Mouse (Mus musculus) heart, adult 2 months (tissue): ENCODE data around the gene Vwa8. TPM values are rescaled to one million over a fixed set of nuclear protein-coding genes. Genes with fewer than 3 reads are reported as not detected.

Experiments
- DNase-seq, 2 experiments: peaks; one replicate each; pipeline ENCODE4 v3.0.0; 2021
- H3K27ac ChIP-seq: fragments of 200-600 bp; 2 replicates; pipeline ENCODE4 v1.8.1; 2022
- H3K27me3 ChIP-seq: fragments of 200-500 bp; 2 replicates; pipeline ENCODE4 v1.6.1; 2012; ENCODE audit warnings: mild to moderate bottlenecking, low read length, inconsistent platforms, mixed read lengths; ENCODE audit not compliant: control insufficient read depth, insufficient read depth
- H3K36me3 ChIP-seq: fragments of 200-500 bp; 2 replicates; pipeline ENCODE4 v1.6.1; 2012; ENCODE audit warnings: low read length, inconsistent platforms; ENCODE audit not compliant: control insufficient read depth, insufficient read depth
- H3K4me1 ChIP-seq: fragments of 200-500 bp; 2 replicates; pipeline ENCODE4 v1.6.1; 2011; ENCODE audit warnings: low read length; ENCODE audit not compliant: control insufficient read depth, insufficient read depth
- H3K4me3 ChIP-seq: fragments of 200-600 bp; 2 replicates; pipeline ENCODE4 v1.8.1; 2022
- H3K79me2 ChIP-seq: fragments of 200-500 bp; replicated peaks from 2 replicates; pipeline ENCODE4 v1.6.1; 2012; ENCODE audit warnings: mild to moderate bottlenecking, inconsistent platforms, low read length, moderate library complexity, mixed read lengths; ENCODE audit not compliant: control insufficient read depth, insufficient read depth
- H3K9ac ChIP-seq: fragments of 200-500 bp; 2 replicates; pipeline ENCODE4 v1.6.1; 2012; ENCODE audit warnings: low read depth, mild to moderate bottlenecking, control low read depth, inconsistent platforms, low read length, mixed read lengths
- CTCF ChIP-seq: fragments of 200-600 bp; IDR thresholded peaks from 2 replicates; pipeline ENCODE4 v1.8.1; 2022; ENCODE audit warnings: antibody characterized with exemption, mild to moderate bottlenecking, moderate library complexity
- EP300 ChIP-seq: fragments of 200-500 bp; IDR thresholded peaks from 2 replicates; pipeline ENCODE4 v1.6.1; 2011; ENCODE audit warnings: low read depth, low read length, control low read depth; ENCODE audit not compliant: insufficient read depth
- POLR2A ChIP-seq: fragments of 200-500 bp; IDR thresholded peaks from 2 replicates; pipeline ENCODE4 v1.6.1; 2011; ENCODE audit warnings: mild to moderate bottlenecking, low read depth, low read length, control low read depth; ENCODE audit not compliant: insufficient read depth
- WGBS: fragments of 180-500 bp; shearing (Covaris S2); methylation state at CpG from one replicate; pipeline ENCODE4 v1.1.7; 2018; 5-methylcytosine and 5-hydroxymethylcytosine counted together
- intact Hi-C: fragments of 180-260 bp; cut with DNase I; formaldehyde crosslinking; loops from one replicate; pipeline ENCODE4 v1.15.1; 2025
- polyA plus RNA-seq: library from polyadenylated mRNA; depleted of rRNA; stranded (reverse); fragments of >200 nt; gene quantifications from 2 replicates; pipeline ENCODE4 v1.2.3, GENCODE M21; 2012
- total RNA-seq, 2 experiments: library from RNA; stranded (reverse); gene quantifications; 2 replicates each; pipeline ENCODE4 v1.2.3; 2021

Vwa8 gene
- total and polyA plus RNA-seq, 3 experiments = 58.8 to 177 (median 150) TPM

GRCm38 (mm10) chr14:79143696-79144095, 294.8 kb downstream of the Vwa8 start:
- Histone ChIP-seq H3K36me3 (peaks cover 9% of the 10 kb centered on the region; the same call in 1 of the 2 replicates), H3K27ac (no peak overlapping the region), H3K27me3 (no peaks in the 10 kb centered on the region), H3K79me2 (no peaks in the 10 kb centered on the region), H3K4me1 (peaks cover 16% of the 10 kb centered on the region), H3K4me3 (no peak overlapping the region), H3K9ac (no peak overlapping the region)
- DNase-seq = no peak
- intact Hi-C loops = no loop called here
- WGBS = 95% methylated on average over 9 of the region's 9 CpGs
- TF ChIP-seq POLR2A (no peak), EP300 (no peak), CTCF (no peak)

- intact Hi-C loops = no loop called here
- H3K27ac ChIP-seq = peak overlapping the region; percentile 61
- peaks cover 12% of the 10 kb centered on the region for H3K4me1 ChIP-seq
- no peak for TF ChIP-seq CTCF
- no peak for TF ChIP-seq EP300
- TF ChIP-seq POLR2A = no peak
- no peaks in the 10 kb centered on the region for H3K79me2 ChIP-seq
- no peak overlapping the region for H3K9ac ChIP-seq
- peaks cover 5% of the 10 kb centered on the region; the same call in 1 of the 2 replicates for H3K36me3 ChIP-seq
- H3K4me3 ChIP-seq = no peak overlapping the region
- 78% methylated on average over 13 of the region's 13 CpGs for WGBS
- DNase-seq = no peak
- no peaks in the 10 kb centered on the region for H3K27me3 ChIP-seq
Measured at GRCm38 (mm10) chr14:79144278-79145224, 295.7 kb downstream of the Vwa8 start.

- Histone ChIP-seq H3K4me3 (no peak overlapping the region), H3K79me2 (no peaks in the 10 kb centered on the region), H3K27me3 (no peaks in the 10 kb centered on the region), H3K9ac (no peak overlapping the region), H3K36me3 (peaks cover 3% of the 10 kb centered on the region; the same call in 1 of the 2 replicates), H3K27ac (peak overlapping the region; percentile 48), H3K4me1 (peaks cover 2% of the 10 kb centered on the region)
- TF ChIP-seq POLR2A (no peak), CTCF (no peak), EP300 (no peak)
- intact Hi-C loops = no loop called here
- DNase-seq = no peak
- 62% methylated on average over 7 of the region's 7 CpGs for WGBS
Measured at GRCm38 (mm10) chr14:79151711-79152110, 302.9 kb downstream of the Vwa8 start.

GRCm38 (mm10) chr14:79153896-79154295, 305.0 kb downstream of the Vwa8 start:
- Histone ChIP-seq H3K9ac (no peak overlapping the region), H3K36me3 (peaks cover 8% of the 10 kb centered on the region; the same call in 1 of the 2 replicates), H3K4me1 (peaks cover 15% of the 10 kb centered on the region), H3K4me3 (no peak overlapping the region), H3K27me3 (no peaks in the 10 kb centered on the region), H3K79me2 (no peaks in the 10 kb centered on the region), H3K27ac (peak overlapping the region; percentile 41; the same call in 1 of the 2 replicates)
- intact Hi-C loops = no loop called here
- DNase-seq = no peak
- 68% methylated on average over 6 of the region's 6 CpGs for WGBS
- TF ChIP-seq EP300 (no peak), POLR2A (no peak), CTCF (no peak)

GRCm38 (mm10) chr14:79154961-79155360, 306.1 kb downstream of the Vwa8 start:
- Histone ChIP-seq H3K36me3 (peaks cover 8% of the 10 kb centered on the region; the same call in 1 of the 2 replicates), H3K27ac (no peak overlapping the region; the same call in 1 of the 2 replicates), H3K4me3 (no peak overlapping the region), H3K79me2 (no peaks in the 10 kb centered on the region), H3K4me1 (peaks cover 15% of the 10 kb centered on the region), H3K9ac (no peak overlapping the region), H3K27me3 (no peaks in the 10 kb centered on the region)
- no peak for DNase-seq
- intact Hi-C loops = loop anchor here (5.0 kb wide), 1 partner anchor 117 kb away; no protein-coding TSS in a partner anchor
- 75% methylated on average over 11 of the region's 11 CpGs for WGBS
- TF ChIP-seq CTCF = no peak
- TF ChIP-seq POLR2A = no peak
- TF ChIP-seq EP300 = no peak
